Mouse (Mus musculus) frontal cortex, adult 2 months (tissue): ENCODE results near the gene Lyl1. TPM values are rescaled to one million over a fixed set of nuclear protein-coding genes. Genes with fewer than 3 reads are reported as not detected.

Experiments used
- DNase-seq, 2 experiments: peaks; one replicate each; pipeline ENCODE4 v3.0.0; 2022; ENCODE audit warnings: low spot score in 1 of 2; ENCODE audit errors: extremely low spot score in 1 of 2
- polyA plus RNA-seq: library from polyadenylated mRNA; depleted of rRNA; stranded (reverse); fragments of >200 nt; gene quantifications from 2 replicates; pipeline ENCODE4 v1.2.3, GENCODE M21; 2012; rRNA removed

The Lyl1 gene
- polyA plus RNA-seq, result 2.9 and 4.1 TPM in 2 replicates

DNA sequence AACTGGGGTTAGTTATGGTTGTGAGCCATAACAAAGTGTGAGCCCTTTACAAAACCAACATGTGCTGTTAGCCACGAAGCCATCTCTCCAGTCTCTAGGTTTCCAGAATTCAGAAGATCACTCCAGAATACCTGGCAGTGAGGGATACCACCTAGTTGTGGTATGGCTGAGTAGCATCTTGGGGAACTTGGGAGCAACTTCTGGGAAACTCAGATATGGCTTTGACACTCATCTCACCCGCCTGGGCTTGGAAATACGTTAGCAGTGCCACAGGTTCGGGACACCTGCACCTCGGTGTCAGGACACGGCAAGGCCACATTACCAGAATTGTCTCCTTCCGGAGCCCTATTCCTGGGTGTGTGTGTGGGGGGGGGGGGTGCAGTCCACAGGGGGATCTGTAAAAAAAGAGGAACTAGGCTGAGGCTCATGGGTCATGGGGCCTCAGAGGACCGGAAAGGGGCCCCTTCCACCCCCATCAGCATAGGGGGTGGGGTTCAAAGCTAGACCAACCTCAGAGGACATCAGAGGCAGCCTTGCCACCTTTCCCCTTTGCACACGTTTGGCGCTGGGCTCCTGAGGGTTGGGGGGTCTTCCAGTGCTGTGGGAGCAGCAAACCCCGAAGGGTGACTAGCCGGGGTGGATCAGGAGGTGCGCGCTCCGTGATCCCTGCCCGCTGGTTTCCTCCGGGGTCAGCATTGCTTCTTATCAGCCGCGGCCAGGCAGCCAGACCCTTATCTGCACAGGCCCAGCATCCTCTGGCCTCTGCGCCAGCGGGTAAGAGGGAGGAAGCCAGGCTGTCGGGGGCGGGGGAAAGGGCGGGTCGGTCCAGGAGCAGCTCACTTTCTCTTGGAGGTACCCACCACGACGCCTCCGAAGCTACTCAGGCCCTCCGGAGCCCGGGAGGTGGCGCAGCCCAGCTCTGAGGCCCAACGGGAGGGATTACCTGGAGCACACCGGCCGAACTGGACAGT is at the start of gene Lyl1:
Gene Lyl1, plus strand, starts transcription at position 517 of the 971 bp plus-strand sequence.
- no peak for DNase-seq

DNA sequence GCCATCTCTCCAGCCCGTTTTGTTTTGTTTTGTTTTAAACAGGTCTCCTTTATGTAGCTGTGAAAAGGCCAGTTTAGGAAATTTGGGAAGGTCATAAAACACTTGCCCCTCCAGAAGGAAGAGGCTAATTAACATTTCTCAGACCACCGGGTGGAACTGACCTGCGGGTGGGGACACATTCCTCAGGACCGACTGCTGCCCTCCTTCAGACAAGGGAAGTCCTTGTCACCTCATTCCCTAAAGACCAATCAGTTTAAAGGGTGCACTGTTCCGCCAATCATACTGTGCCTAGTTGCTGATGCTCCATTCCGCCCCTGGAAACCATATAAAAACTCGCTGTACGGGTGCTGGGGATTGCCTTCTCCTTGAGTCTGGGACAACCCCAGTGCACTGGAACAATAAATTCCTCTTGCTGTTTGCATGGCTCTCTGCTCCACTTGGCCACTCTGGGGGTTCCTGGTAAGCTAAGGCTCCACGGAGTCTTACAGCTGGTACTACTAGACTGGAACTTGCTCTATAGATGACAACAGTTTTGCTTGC is 48.1 kb upstream of the Lyl1 start:
- DNase-seq, result no peak

- DNase-seq, result no peak
These were observed 46.7 kb upstream of the Lyl1 start for GRCm38 (mm10) chr8:84654597-84654996.

DNA sequence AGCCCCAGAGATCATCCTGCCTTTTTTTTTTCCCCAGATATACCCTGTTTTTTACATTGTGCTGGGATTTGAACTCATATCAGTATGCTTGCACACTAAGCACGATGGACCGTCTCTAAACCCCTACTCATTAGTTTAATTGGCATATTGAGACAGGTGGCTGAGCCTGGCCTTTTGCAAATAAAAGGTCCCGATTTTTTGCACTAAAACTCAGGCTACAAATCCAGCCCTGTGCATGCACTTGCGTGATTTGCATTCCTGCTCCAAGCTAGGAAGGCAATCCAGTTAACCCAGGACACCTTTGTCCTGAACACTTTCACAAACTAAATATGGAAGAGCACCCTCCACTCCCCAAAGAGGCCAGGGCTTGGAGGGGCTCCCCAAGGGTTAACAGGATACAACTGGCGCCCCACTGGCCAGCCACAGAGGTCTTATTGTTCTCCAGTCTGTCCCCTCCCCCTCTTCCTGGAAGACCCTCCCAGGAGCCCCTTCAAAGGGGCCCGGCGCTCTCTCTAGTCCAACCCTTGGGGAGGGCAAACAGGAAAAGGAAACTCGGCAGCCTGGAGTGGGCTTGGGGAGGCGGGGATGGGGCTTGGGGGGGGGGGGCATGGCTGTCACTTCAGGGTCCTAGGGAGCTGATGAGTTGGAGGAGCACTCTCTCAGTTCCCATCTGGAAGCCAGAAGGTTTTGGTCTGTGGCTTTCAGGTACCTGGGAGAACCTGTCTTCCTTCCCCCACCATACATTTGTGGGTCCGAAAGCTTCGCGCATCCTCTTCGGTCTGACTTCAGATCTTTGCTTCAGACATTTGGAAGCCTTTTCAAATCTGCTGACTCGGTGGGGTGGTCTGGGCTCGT is 45.7 kb upstream of the Lyl1 start:
- no peak for DNase-seq

DNA sequence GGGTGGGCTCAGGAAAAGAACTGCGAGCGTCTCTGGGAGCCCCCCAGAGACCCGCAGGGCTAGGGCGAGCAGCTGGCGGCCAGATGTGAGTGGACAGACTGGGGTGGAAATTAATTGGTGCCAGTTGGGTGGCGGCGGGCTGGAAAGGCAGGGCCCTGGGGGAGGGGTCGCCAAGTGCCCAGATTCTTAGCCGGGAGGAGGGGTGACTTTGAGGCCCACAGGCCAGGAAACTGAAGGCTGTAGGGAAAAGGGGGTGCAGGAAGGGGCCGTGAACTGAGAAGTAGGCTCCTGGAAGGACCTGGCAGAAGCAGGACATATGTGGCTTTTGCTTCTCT is 45.1 kb upstream of the Lyl1 start:
- no peak for DNase-seq

DNA sequence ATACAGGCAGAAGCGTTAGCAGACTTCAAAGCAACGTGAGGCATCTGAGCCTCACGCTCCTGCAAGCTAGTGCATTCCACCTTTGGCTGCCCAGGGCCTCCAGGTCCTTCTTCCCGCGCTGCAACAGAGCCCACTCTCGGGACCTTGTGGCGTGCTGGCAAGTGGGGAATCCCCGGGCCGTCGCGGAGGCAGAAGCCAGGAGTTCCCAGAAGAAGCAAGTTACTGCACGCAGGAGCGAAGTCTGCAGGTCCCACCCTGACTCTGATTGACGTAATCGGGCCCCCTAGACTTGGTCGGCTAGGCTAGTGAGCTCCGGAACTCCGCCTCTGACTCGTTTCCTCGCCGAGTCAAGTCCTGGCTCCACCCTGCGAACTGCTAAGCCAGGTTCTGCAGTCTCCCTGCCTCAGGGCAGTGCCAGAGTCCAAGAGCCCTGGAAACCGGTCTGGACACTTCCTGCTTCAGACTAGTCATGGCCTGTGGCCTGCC is 44.6 kb upstream of the Lyl1 start:
- DNase-seq, result no peak

GRCm38 (mm10) chr8:84657203-84657602 is 44.1 kb upstream of the Lyl1 start:
- DNase-seq, result no peak

DNA sequence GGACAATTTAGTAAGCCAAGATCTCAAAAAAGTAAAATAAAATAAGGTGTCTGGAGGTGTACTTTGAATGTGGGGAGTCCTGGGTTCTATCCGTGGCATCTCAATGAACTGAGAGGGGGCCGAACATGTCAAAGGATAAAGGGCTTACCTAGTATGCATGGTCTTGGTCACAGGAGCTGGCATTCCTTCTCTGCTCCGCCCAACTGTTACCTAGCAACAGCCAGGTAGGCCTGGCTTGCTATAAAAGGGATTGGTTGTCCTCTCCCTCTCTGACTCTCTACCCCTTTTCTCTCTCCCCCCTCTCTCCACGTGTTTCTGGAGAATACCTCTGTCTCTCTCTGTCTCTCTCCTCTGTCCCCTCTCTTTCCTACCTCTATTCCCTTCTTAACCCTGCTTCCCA is 43.6 kb upstream of the Lyl1 start:
- no peak for DNase-seq

- no peak for DNase-seq
These were observed 42.3 kb upstream of the Lyl1 start for GRCm38 (mm10) chr8:84658951-84659350.

DNA sequence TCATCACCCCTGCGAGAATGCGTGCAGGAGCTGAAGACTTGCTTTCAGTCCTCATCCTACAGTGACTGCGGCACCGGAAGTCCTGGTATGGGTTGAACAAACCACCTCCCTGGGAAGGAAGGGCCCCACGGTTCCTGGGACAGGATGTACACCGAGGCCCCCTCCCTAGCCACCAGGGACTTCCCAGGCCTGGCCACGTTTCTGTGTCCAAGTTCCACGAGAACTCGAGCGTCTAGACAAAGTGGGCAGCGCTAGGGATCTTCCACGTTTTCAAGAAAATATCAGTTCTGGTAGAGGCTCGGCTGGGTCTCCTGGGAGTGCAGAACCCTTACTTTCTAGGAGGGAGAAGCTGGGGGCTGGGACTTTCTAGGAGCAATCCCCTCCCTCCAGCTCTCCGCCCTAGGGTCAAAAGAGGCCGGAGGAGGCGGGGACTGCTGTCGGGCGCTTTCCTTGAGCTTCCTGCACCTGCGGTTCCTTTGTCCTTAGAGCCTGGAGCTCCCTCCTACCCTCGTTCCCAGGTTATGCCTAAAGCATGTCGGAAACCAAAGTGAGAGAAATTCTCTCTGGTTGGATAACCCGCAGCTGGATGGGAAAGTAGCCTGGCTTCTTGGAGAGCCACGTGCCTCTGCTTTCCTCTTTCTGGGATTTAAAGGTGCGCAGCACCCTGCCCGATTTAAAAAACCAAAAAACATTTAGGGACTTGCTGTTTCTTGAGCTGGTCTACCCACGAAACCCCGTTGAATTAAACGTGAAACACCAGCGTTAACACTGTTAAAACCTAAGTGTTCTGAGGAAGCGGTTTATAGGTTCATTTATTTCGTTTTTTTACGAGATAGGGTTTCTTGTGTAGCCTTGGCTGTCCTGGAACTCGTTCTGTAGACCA is 41.1 kb upstream of the Lyl1 start:
- DNase-seq, result no peak

- no peak for DNase-seq
These were observed 40.3 kb upstream of the Lyl1 start for GRCm38 (mm10) chr8:84660819-84661457.

DNA sequence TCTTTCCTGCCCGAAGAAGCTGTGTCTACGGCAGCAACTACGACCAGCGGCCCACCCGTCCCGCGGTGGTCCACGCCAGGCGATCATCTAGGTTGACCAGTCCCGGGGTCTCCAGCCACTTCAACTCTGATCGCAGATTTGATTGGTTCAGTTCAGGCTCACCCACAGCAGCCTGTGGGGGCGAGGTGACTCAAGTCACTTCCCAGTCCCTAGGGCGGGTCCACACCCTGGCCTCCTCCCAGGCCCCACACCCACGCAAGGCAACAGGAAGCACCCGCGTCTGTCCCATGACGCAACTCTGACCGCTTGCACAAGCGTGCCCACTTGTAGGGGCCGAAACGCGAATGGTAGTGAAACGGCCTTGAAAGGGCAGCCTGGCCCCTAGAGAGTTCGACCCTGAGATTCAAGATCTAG is 39.8 kb upstream of the Lyl1 start:
- DNase-seq, result peak in 1 of 2 experiments; percentile 54

DNA sequence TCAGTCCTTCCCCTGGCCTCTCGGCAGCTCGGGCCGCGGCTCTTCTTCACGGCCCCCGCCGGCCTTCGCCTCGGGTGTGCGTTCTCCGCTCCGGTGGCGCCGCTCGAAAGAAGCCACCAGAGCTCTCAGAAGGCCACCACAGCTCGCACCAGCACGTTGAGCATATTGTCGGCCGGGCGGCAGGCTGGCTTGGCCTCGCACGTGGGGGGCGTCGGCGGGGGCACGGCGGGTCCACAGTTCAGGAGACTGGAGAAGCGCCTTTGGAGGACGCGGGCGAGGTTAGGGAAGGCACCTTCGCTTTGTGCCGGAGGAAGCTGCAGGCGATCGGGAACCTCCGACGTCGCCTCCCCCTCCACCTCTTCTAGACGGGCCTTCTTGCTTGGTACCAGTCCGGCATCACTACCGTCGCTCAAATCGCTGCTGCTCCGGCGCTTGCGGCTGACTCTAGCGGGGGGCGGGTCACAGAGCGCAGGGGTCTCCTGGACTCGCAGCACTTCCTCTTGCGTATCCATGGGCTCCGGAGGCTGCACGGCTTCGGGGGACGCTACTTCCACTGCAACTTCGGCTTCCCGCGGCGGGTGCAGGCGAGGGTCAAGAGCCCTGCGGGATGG is 39.2 kb upstream of the Lyl1 start:
- DNase-seq, result no peak

GRCm38 (mm10) chr8:84662581-84663065 is 38.6 kb upstream of the Lyl1 start, which contains the start of gene Ier2:
Gene Ier2 (minus strand): TSS chr8:84662852.
- peak; percentile 91 to 97 for DNase-seq

GRCm38 (mm10) chr8:84663483-84664327 is 37.6 kb upstream of the Lyl1 start:
- peak; percentile 95 to 98 for DNase-seq

- DNase-seq, result peak; percentile 65 to 83
These were observed 36.5 kb upstream of the Lyl1 start for GRCm38 (mm10) chr8:84664566-84665384.

GRCm38 (mm10) chr8:84665385-84665893 is 35.8 kb upstream of the Lyl1 start:
- no peak for DNase-seq
